Mouse (Mus musculus) embryo, embryonic 11 days (tissue): ENCODE results near the gene Acr.

Source experiments
- DNase-seq: peaks from one replicate; pipeline ENCODE4 v3.0.0-alpha.2; 2015

Gene Acr

GRCm38 (mm10) chr15:89548837-89549236, 19.3 kb upstream of the Acr start:
- DNase-seq, result no peak

GRCm38 (mm10) chr15:89550506-89550905, 17.6 kb upstream of the Acr start:
- DNase-seq, result no peak

- DNase-seq, result no peak
Observed at GRCm38 (mm10) chr15:89551733-89552132, 16.4 kb upstream of the Acr start.

- no peak for DNase-seq
Observed at GRCm38 (mm10) chr15:89555591-89555990, 12.5 kb upstream of the Acr start.

GRCm38 (mm10) chr15:89556401-89557178, 11.5 kb upstream of the Acr start:
- DNase-seq, result peak; percentile 66

- peak; percentile 10 for DNase-seq
Observed at GRCm38 (mm10) chr15:89557179-89557995, 10.7 kb upstream of the Acr start.

- DNase-seq, result peak; percentile 29
Observed at GRCm38 (mm10) chr15:89557996-89558390, 10.1 kb upstream of the Acr start.

- DNase-seq, result no peak
Observed at GRCm38 (mm10) chr15:89559202-89559731, 8.9 kb upstream of the Acr start.

GRCm38 (mm10) chr15:89572147-89572546, 4.0 kb downstream of the Acr start:
- no peak for DNase-seq

- DNase-seq, result no peak
Observed at GRCm38 (mm10) chr15:89582494-89582893, 14.4 kb downstream of the Acr start.

- DNase-seq, result no peak
Observed at GRCm38 (mm10) chr15:89585101-89585500, 17.0 kb downstream of the Acr start.

GRCm38 (mm10) chr15:89585631-89586030, 17.5 kb downstream of the Acr start:
- DNase-seq, result no peak

GRCm38 (mm10) chr15:89589146-89589545, 21.0 kb downstream of the Acr start:
- DNase-seq, result no peak

GRCm38 (mm10) chr15:89591317-89591716, 23.2 kb downstream of the Acr start:
- no peak for DNase-seq

GRCm38 (mm10) chr15:89591723-89592455, 23.8 kb downstream of the Acr start, which contains the start of gene Rabl2:
Gene Rabl2 (minus strand): TSS chr15:89591923.
- DNase-seq, result peak; percentile 93

- DNase-seq, result no peak
Observed at GRCm38 (mm10) chr15:89592548-89592947, 24.4 kb downstream of the Acr start.

GRCm38 (mm10) chr15:89605822-89606570, 37.9 kb downstream of the Acr start:
- DNase-seq, result no peak

GRCm38 (mm10) chr15:89607480-89607879, 39.4 kb downstream of the Acr start:
- no peak for DNase-seq

- no peak for DNase-seq
Observed at GRCm38 (mm10) chr15:89607888-89608287, 39.8 kb downstream of the Acr start.

GRCm38 (mm10) chr15:89622312-89622958, 54.3 kb downstream of the Acr start:
- peak; percentile 58 for DNase-seq

GRCm38 (mm10) chr15:89622959-89623625, 55.0 kb downstream of the Acr start:
- no peak for DNase-seq
